Mouse (Mus musculus) retina, adult 2 months (tissue): ENCODE results near the gene Arcn1.

ENCODE experiments used
- DNase-seq: peaks from one replicate; pipeline ENCODE4 v3.0.0-alpha.2; 2012; ENCODE audit warnings: low read depth, low spot score

Gene Arcn1

DNA sequence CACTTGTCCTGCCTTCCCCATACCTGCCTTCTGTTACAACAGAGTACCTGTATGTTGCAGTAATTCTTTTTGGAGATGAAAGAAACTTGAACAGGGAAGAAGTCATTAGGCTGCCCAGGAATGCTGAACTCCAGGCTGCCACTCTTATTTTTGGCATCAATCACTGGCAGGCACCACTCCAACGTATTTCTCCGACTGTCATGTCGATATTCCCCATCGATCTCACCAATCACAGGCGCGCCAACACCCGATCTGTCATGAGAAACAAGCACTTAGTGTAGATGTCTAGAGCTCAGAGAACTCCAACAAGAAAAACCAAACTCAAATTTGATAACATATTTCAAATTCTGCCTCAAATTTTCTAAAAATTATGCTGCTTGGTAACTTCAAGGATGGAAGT lies 22.3 kb downstream of the Arcn1 start:
- DNase-seq, result no peak

DNA sequence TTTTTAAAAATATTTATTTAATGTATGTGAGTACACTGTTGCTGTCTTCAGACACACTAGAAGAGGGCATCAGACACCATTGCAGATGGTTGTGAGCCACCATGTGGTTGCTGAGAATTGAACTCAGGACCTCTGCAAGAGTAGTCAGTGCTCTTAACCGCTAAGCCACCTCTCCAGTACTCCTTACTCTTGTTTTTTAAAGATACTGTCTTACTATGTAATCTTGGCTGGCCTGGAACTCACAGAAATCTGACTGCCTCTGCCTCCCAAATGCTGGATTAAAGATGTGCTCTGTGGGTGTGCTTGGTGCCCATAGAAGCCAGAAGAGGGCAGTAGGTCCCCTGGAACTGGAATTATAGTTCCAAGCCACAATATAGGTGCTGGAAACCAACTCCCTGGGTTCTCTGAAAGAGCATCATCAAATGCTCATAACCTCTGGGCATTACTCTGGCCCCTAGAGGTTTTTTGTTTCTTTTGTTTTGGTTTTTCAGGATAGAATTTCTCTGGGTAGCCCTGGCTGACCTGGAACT lies 26.9 kb downstream of the Arcn1 start:
- DNase-seq, result no peak

DNA sequence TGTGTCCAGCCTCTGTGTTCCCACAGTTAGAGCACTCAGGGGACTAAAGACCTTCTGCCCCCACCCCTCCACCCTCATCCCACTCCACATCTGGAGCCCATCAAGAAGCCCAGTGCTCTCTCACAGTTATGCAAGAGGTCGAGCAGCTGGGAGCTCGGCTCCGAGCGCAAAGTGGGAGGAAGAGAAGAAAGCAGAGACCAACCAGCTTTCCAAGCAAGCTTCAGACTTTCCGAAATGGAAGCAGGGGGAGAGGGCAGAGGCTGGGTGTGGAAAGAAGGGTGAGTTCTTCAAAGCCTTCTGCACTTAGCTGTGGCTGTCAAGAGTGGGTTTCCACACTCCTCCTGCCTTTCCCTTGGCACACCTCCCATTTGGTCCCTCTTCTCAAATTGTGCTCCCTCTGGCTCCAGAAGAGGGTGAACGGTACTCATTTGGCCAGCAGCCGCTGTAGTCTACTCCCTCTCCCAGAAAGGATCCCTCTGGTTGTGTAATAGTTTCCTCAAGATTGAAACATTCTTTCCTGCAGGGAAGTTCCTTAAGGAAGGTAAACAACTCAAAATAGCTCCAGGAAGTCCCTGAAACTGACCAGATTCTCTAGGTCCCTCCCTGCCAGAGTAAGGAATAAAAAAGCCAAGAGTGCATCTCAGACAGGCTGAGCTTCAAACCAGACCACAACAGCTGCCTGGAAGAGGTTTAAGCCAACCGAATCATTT lies 30.2 kb downstream of the Arcn1 start:
- no peak for DNase-seq

- DNase-seq, result no peak
Observed at GRCm38 (mm10) chr9:44736301-44736700, 31.3 kb downstream of the Arcn1 start.

- no peak for DNase-seq
Observed at GRCm38 (mm10) chr9:44735886-44736285, 31.8 kb downstream of the Arcn1 start.

GRCm38 (mm10) chr9:44734524-44735494 lies 32.8 kb downstream of the Arcn1 start, which contains the start of gene Phldb1:
Gene Phldb1, minus strand, starts transcription at chr9:44735198.
- DNase-seq, result no peak

- DNase-seq, result no peak
Observed at GRCm38 (mm10) chr9:44733671-44734523, 33.7 kb downstream of the Arcn1 start.

GRCm38 (mm10) chr9:44732921-44733530 lies 34.6 kb downstream of the Arcn1 start:
- no peak for DNase-seq

- DNase-seq, result no peak
Observed at GRCm38 (mm10) chr9:44732130-44732549, 35.5 kb downstream of the Arcn1 start.

GRCm38 (mm10) chr9:44727441-44727840 lies 40.2 kb downstream of the Arcn1 start:
- DNase-seq, result no peak

DNA sequence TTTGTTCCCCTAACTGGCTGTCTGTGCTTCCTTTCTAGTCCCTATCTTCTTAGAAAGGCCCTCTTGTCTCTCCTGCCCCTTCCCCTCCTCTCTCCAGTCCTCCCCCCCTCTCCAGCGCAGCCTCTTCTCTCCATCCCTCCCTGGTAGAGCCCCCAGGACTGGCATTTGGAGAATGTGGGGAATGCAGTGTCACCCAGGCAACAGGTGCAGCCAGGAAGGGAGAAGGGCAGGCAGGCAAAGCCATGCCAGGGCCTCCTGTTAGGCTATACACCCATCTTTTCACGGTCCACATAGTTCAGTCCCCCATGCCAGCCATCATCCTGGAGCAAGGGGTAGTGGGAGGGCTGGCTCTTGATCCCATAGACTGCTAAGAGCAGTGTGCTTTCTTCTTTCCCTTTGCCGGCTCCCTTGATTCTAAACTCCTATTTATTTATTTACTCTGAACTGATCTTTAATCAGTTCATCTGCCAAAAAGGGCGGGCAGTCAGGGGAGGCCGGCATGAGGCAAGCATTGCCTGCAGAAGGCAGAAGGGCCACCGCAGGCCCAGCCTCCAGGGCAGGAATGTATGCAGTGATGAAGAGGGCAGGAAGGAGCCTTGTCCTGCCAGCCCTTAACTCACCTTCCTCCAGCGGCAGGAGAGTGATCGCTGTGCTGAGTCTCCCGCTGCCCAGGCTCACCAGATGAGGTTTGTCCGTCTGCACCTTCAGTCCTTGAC lies 41.1 kb downstream of the Arcn1 start:
- no peak for DNase-seq

- DNase-seq, result no peak
Observed at GRCm38 (mm10) chr9:44724665-44725064, 43.0 kb downstream of the Arcn1 start.

DNA sequence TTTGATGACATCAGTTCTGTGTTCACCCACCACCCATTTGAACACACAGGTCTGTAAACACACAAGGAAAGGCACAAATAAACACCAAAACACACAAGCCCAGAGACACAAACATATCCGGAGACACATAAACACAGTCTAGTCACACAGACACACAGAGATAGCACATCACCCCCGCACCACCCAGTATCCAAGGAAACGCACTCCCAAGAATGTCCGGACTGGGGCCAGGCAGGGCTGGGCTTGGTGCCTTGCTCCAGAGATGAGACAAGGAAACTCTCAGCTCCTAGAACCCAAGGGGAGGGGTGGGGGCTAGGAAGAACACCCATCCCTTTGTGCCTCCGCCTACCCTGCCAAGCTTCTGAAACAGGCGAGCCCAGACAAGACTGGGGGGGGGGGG lies 43.4 kb downstream of the Arcn1 start:
- no peak for DNase-seq

- DNase-seq, result no peak
Observed at GRCm38 (mm10) chr9:44723521-44724041, 44.1 kb downstream of the Arcn1 start.

DNA sequence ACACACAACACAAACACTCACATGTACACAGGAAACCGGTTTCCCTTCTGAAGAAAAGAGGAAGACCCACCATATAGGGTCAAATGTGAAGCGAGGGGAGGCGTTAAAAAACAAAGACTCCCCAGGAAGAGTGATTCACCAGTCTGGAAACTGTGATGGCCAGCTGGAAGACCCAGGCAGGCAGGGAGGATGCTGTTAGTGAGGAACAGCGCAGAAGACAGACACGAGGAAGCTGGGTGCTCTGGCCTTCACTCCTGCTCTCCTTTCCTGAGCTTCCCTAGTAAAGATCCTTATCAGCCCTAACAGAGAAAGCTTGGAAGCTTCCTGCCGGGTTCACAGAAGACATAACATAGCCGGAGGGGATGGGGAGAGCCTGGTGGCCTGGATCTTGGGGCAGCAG lies 44.6 kb downstream of the Arcn1 start:
- no peak for DNase-seq

DNA sequence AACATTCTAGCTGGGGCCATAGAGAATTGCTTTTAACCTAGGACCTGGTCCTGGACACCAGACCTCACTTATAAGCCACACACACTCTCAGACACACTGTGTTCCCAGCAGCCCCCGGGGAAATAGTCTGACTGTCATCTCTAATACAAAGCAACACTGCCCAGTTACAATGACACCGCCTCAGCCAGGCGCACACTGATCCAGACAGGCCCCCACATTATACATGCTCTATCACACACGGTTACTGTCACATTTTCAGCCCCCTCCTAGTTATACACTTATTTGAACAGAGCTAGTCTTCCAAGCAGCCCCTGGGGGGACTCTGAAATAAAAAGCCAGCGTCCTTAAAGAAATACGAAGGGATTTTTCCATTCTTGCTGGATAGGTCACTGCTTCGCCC lies 45.1 kb downstream of the Arcn1 start:
- DNase-seq, result no peak

GRCm38 (mm10) chr9:44721877-44722186 lies 45.8 kb downstream of the Arcn1 start:
- no peak for DNase-seq

GRCm38 (mm10) chr9:44721154-44721876 lies 46.3 kb downstream of the Arcn1 start:
- DNase-seq, result no peak

DNA sequence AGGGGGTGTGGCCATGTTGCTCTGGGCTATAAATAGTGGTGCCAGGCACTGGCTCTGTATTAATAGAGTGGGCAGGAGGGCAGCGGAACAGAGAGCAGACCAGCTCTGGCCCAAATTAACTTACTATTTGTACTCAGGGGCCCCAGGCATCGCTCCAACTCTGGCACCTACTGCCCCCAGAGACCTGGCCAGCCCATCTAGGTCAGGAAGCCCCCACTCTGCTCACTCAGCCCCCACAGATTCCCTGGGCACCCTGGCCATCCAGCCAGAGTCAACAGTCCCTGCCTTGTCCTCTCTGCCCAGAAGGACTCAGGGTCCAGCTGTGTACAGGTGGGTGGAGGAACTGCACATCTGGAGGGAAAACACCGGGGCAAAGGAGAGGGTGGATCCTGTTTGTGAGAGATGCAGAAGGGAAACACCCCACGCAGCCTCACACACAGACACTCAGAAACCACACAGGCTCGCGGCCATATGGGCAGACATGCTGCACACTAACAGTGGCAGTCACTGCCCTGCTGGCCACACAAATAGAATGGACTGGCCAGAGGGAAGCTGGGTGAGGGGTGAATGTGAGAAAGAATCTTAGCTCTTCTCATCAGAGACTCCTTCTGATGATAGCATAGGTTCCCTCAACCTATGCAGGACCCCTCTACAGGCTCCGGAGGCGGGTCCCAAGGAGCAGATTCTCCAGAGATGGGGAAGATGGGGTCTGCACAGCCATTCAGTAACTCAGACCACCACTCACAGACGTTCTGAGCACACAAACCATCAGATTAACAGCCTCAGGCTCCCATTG lies 47.1 kb downstream of the Arcn1 start:
- DNase-seq, result no peak
